Mouse (Mus musculus): ENCODE measurements around the gene Itgb1. TPM values are rescaled to one million over a fixed set of nuclear protein-coding genes. Genes with fewer than 3 reads are reported as not detected.

The Itgb1 gene
- polyA plus RNA-seq, 1 experiment from 2014 or later = 69.9 TPM

DNA sequence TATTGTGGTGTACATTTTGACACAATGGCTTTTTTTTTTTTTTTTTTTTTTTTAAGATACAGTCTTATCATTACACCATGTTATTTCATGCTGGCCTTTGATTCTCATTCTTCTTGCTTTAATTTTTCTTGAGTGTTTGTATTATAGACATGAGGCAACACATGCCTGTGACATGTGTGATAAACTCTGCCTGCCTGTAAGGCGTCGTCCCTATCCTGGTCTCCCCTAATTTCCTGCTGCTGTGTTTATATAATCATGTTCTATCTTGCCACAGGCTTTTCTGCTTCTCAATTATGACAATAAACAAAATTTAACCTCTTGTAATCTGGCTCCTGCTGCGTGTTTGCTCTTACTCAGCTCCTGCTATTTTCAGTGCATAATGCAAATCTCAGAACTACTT, 12.5 kb downstream of the Itgb1 start:
- Histone ChIP-seq H3K9me3 (ENCODE audit: control insufficient read depth, low read length) (no peaks in the 10 kb centered on the region), H3K36me3 (ENCODE audit: control insufficient read depth, insufficient read depth, low read length) (no peaks in the 10 kb centered on the region), H3K4me3 (ENCODE audit: low read depth, low read length) (no peak overlapping the region), H3K4me2 (ENCODE audit: low read depth, low read length) (no peak overlapping the region), H3K4me1 (ENCODE audit: control insufficient read depth, insufficient read depth, low read length) (no peaks in the 10 kb centered on the region; the same call in 1 of the 2 replicates), H3K27me3 (ENCODE audit: control insufficient read depth, insufficient read depth, low read length) (no peaks in the 10 kb centered on the region), H3K9ac (replicated peaks; ENCODE audit: low read depth, low read length) (no peak overlapping the region), H3K27ac (ENCODE audit: low read depth, low read length) (no peak overlapping the region)
- 82% methylated on average over 3 of the region's 3 CpGs for WGBS
- no peak for ATAC-seq (ENCODE audit: low read depth)

DNA sequence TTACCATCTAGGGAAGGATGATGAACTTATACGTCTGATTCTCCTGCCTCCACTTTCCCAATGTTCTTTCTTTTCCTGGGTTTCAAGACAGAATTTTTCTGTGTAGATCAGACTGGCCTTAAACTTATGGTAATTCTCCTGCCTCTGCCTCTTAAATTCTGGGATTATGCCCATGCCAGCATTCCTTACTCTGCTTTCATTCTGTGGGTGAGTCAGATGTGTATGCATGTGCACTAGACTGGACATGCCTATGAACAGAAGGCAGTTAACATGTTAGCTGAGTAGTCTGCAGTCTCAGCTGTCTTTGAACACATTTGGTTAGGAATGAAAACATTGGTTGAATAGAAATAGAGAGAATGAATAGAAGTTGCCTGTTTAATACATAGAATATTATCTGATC, 18.9 kb downstream of the Itgb1 start:
- no peak overlapping the region for H3K9ac ChIP-seq (replicated peaks; ENCODE audit: low read depth, low read length)
- no peaks in the 10 kb centered on the region for H3K9me3 ChIP-seq (ENCODE audit: control insufficient read depth, low read length)
- no peak for ATAC-seq (ENCODE audit: low read depth)
- H3K27me3 ChIP-seq (ENCODE audit: control insufficient read depth, insufficient read depth, low read length) = no peaks in the 10 kb centered on the region
- no peaks in the 10 kb centered on the region for H3K4me1 ChIP-seq (ENCODE audit: control insufficient read depth, insufficient read depth, low read length)
- H3K36me3 ChIP-seq (ENCODE audit: control insufficient read depth, insufficient read depth, low read length) = peaks cover 7% of the 10 kb centered on the region; the same call in 1 of the 2 replicates
- WGBS = 86% methylated on average over 1 of the region's 1 CpGs
- no peak overlapping the region for H3K4me2 ChIP-seq (ENCODE audit: low read depth, low read length)
- no peak overlapping the region for H3K27ac ChIP-seq (ENCODE audit: low read depth, low read length)
- H3K4me3 ChIP-seq (ENCODE audit: low read depth, low read length) = no peak overlapping the region

DNA sequence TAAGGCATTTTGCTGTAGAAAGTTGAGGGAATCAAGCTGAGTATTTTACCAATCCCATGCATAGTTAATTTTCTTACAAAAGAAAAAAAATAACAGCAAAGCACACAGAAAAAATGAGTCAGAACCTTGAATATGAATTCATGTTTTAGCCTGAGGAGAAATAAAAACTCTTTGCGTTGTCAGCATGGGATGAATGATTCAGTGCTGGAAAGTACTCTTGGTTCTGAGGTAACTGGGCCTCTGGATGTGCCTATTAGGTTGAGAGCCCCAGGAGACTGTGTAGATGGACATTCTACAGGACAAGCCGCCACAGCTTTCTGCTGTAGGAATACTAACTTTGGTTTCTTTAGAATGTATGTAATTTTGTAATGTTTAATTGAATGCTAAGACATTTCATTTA, 19.4 kb downstream of the Itgb1 start:
- no peak overlapping the region for H3K27ac ChIP-seq (ENCODE audit: low read depth, low read length)
- 88% methylated on average over 2 of the region's 2 CpGs for WGBS
- no peak overlapping the region for H3K9ac ChIP-seq (replicated peaks; ENCODE audit: low read depth, low read length)
- H3K4me2 ChIP-seq (ENCODE audit: low read depth, low read length) = no peak overlapping the region
- no peaks in the 10 kb centered on the region for H3K27me3 ChIP-seq (ENCODE audit: control insufficient read depth, insufficient read depth, low read length)
- H3K9me3 ChIP-seq (ENCODE audit: control insufficient read depth, low read length) = no peaks in the 10 kb centered on the region
- H3K4me1 ChIP-seq (ENCODE audit: control insufficient read depth, insufficient read depth, low read length) = no peaks in the 10 kb centered on the region
- H3K36me3 ChIP-seq (ENCODE audit: control insufficient read depth, insufficient read depth, low read length) = peaks cover 7% of the 10 kb centered on the region; the same call in 1 of the 2 replicates
- no peak overlapping the region for H3K4me3 ChIP-seq (ENCODE audit: low read depth, low read length)
- ATAC-seq (ENCODE audit: low read depth) = no peak

DNA sequence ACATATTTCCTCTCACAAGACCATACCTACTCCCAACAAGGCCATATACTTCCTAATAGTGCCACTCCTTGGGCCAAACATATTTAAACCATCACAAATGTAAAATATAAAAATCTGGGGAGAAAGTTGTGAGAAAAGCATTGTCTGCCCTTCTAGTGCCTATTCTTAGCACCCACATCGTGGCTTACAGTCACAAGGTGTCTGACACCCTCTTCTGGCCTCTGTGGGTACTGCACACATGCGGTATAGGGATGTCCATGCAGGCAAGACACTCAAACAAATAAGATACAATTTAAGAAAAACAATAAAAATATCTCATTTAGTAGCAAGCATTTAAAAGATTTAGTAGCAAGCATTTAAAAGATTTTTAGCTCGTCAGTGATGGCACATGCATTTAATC, 23.8 kb downstream of the Itgb1 start:
- H3K4me3 ChIP-seq (ENCODE audit: low read depth, low read length) = no peak overlapping the region
- no peaks in the 10 kb centered on the region for H3K9me3 ChIP-seq (ENCODE audit: control insufficient read depth, low read length)
- 55% methylated on average over 3 of the region's 3 CpGs for WGBS
- H3K27me3 ChIP-seq (ENCODE audit: control insufficient read depth, insufficient read depth, low read length) = no peaks in the 10 kb centered on the region
- H3K4me2 ChIP-seq (ENCODE audit: low read depth, low read length) = no peak overlapping the region
- H3K27ac ChIP-seq (ENCODE audit: low read depth, low read length) = no peak overlapping the region
- peak; percentile 54; the same call in 1 of the 2 replicates for ATAC-seq (ENCODE audit: low read depth)
- no peaks in the 10 kb centered on the region for H3K4me1 ChIP-seq (ENCODE audit: control insufficient read depth, insufficient read depth, low read length)
- no peak overlapping the region for H3K9ac ChIP-seq (replicated peaks; ENCODE audit: low read depth, low read length)
- peaks cover 26% of the 10 kb centered on the region for H3K36me3 ChIP-seq (ENCODE audit: control insufficient read depth, insufficient read depth, low read length)

DNA sequence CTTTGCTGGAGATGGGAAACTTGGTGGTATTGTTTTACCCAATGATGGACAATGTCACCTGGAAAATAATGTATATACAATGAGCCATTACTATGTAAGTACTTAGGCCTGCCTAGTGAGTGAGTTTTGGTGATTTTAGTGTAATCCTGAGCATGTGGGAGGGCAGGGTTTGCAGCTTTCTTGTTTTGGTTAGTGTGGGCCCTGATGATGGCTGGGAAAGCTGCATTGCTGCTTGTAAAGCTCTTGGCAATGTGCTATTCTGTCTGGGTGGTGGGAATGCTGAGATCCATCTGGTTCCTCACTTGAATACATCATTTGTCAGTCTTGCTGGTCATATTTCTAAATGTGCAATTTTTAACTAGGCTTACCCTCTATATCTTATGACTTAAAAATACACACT, 30.7 kb downstream of the Itgb1 start:
- Histone ChIP-seq H3K4me2 (ENCODE audit: low read depth, low read length) (no peak overlapping the region), H3K27me3 (ENCODE audit: control insufficient read depth, insufficient read depth, low read length) (no peaks in the 10 kb centered on the region), H3K9ac (replicated peaks; ENCODE audit: low read depth, low read length) (no peak overlapping the region), H3K4me3 (ENCODE audit: low read depth, low read length) (no peak overlapping the region), H3K36me3 (ENCODE audit: control insufficient read depth, insufficient read depth, low read length) (peaks cover 51% of the 10 kb centered on the region), H3K27ac (ENCODE audit: low read depth, low read length) (no peak overlapping the region), H3K9me3 (ENCODE audit: control insufficient read depth, low read length) (no peaks in the 10 kb centered on the region), H3K4me1 (ENCODE audit: control insufficient read depth, insufficient read depth, low read length) (no peaks in the 10 kb centered on the region)
- ATAC-seq (ENCODE audit: low read depth) = no peak

DNA sequence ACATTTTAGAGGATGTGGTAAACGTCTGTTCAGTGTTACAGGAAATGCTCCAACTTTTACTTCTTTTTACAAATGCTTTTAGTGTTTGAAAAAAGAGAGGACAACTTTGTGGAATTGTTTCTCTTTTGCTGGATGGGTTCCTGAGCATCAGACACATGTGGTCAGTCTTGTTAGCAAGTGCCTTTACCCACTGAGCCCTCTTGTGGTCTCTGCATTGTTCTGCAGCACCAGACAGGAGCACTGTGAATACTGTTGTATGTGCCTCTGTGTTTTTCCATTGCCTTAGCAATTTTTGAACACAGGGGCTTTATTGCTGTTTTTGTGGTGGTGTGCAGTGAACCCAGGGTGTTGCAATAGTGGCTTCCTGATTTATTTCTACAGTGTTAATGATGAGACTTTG, 39.4 kb downstream of the Itgb1 start:
- Histone ChIP-seq H3K9me3 (ENCODE audit: control insufficient read depth, low read length) (no peaks in the 10 kb centered on the region), H3K27me3 (ENCODE audit: control insufficient read depth, insufficient read depth, low read length) (no peaks in the 10 kb centered on the region), H3K4me2 (ENCODE audit: low read depth, low read length) (no peak overlapping the region), H3K4me3 (ENCODE audit: low read depth, low read length) (no peak overlapping the region), H3K9ac (replicated peaks; ENCODE audit: low read depth, low read length) (no peak overlapping the region), H3K36me3 (ENCODE audit: control insufficient read depth, insufficient read depth, low read length) (peaks cover 47% of the 10 kb centered on the region), H3K27ac (ENCODE audit: low read depth, low read length) (no peak overlapping the region), H3K4me1 (ENCODE audit: control insufficient read depth, insufficient read depth, low read length) (no peaks in the 10 kb centered on the region)
- WGBS = 71% methylated on average over 1 of the region's 1 CpGs
- ATAC-seq (ENCODE audit: low read depth) = peak; percentile 77; the same call in 1 of the 2 replicates

DNA sequence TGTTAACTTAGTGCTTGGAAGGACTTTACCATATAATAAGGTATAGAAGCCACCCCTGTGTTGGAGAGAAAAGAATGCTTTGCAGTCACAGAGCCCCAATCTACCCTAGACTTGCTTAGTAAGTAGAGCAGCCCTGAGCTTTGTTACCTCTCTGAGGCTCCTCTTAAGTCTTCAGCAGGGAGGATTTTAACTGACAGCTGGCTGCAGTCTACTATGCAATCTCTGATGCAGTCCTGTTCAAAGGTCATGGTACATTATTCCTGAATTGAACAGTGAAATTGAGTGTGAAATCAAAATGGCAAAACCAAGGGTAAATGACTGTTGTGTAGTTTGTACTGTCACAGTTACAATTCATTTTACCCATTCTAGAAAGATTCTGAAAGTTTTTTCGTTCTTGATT, 41.8 kb downstream of the Itgb1 start:
- H3K9ac ChIP-seq (replicated peaks; ENCODE audit: low read depth, low read length) = no peak overlapping the region
- H3K36me3 ChIP-seq (ENCODE audit: control insufficient read depth, insufficient read depth, low read length) = peaks cover 45% of the 10 kb centered on the region
- ATAC-seq (ENCODE audit: low read depth) = no peak
- H3K9me3 ChIP-seq (ENCODE audit: control insufficient read depth, low read length) = no peaks in the 10 kb centered on the region
- no peak overlapping the region for H3K4me3 ChIP-seq (ENCODE audit: low read depth, low read length)
- H3K4me2 ChIP-seq (ENCODE audit: low read depth, low read length) = no peak overlapping the region
- whole genome bisulfite sequencing = 51% methylated on average over 1 of the region's 1 CpGs
- no peak overlapping the region for H3K27ac ChIP-seq (ENCODE audit: low read depth, low read length)
- H3K27me3 ChIP-seq (ENCODE audit: control insufficient read depth, insufficient read depth, low read length) = no peaks in the 10 kb centered on the region
- no peaks in the 10 kb centered on the region for H3K4me1 ChIP-seq (ENCODE audit: control insufficient read depth, insufficient read depth, low read length)

DNA sequence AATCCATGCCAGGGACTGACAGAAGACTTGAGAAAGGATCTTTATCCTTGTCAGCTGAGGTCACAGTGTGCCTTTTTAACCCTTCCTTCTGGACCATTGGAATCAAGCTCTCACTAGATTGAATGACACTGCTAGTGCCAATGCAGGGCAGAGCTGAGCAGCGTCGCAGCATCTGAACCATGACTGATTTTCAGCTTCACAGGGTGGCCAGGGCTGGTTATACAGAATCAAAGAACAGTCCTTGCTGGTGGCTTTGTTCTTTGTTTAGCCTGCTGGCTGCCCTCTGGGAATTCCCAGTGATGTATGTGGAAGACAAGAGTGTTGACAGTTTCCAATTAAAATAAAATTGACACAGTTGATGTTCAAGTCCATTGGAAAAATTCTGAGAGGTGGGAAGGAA, 46.8 kb downstream of the Itgb1 start:
- WGBS = 28% methylated on average over 2 of the region's 2 CpGs
- no peak overlapping the region for H3K9ac ChIP-seq (replicated peaks; ENCODE audit: low read depth, low read length)

DNA sequence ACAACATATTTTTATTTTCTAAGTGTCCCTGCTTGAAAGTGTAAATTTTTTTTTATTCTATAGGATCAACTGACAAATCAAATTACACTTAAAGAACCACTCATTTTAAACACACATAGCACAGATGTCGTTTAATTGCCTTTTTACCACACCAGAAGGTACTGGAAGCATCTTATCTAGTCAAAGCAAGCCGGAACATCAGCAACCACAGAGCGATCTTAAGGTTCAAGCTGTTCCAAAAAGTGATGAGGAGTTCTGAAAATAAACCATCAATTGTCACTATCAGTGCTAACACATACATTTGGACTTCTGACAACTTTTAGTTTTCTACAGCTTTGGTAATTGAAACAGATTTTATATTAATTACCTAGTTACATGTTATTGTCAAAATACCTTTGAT, 48.7 kb downstream of the Itgb1 start:
- H3K27ac ChIP-seq (ENCODE audit: low read depth, low read length) = no peak overlapping the region
- no peaks in the 10 kb centered on the region for H3K9me3 ChIP-seq (ENCODE audit: control insufficient read depth, low read length)
- 96% methylated on average over 3 of the region's 3 CpGs for WGBS
- no peak overlapping the region for H3K4me3 ChIP-seq (ENCODE audit: low read depth, low read length)
- H3K4me1 ChIP-seq (ENCODE audit: control insufficient read depth, insufficient read depth, low read length) = no peaks in the 10 kb centered on the region
- ATAC-seq (ENCODE audit: low read depth) = no peak
- no peak overlapping the region for H3K9ac ChIP-seq (replicated peaks; ENCODE audit: low read depth, low read length)
- no peaks in the 10 kb centered on the region for H3K27me3 ChIP-seq (ENCODE audit: control insufficient read depth, insufficient read depth, low read length)
- H3K36me3 ChIP-seq (ENCODE audit: control insufficient read depth, insufficient read depth, low read length) = peaks cover 36% of the 10 kb centered on the region; the same call in 1 of the 2 replicates
- no peak overlapping the region for H3K4me2 ChIP-seq (ENCODE audit: low read depth, low read length)

More for the DNA sequence above, 46.8 kb downstream of the Itgb1 start:
- Histone ChIP-seq H3K4me2 (ENCODE audit: low read depth, low read length) (no peak overlapping the region), H3K36me3 (ENCODE audit: control insufficient read depth, insufficient read depth, low read length) (peaks cover 37% of the 10 kb centered on the region), H3K27ac (ENCODE audit: low read depth, low read length) (no peak overlapping the region), H3K4me3 (ENCODE audit: low read depth, low read length) (no peak overlapping the region), H3K4me1 (ENCODE audit: control insufficient read depth, insufficient read depth, low read length) (no peaks in the 10 kb centered on the region), H3K9me3 (ENCODE audit: control insufficient read depth, low read length) (no peaks in the 10 kb centered on the region), H3K27me3 (ENCODE audit: control insufficient read depth, insufficient read depth, low read length) (no peaks in the 10 kb centered on the region)
- ATAC-seq (ENCODE audit: low read depth) = peak; percentile 75; the same call in 1 of the 2 replicates

DNA sequence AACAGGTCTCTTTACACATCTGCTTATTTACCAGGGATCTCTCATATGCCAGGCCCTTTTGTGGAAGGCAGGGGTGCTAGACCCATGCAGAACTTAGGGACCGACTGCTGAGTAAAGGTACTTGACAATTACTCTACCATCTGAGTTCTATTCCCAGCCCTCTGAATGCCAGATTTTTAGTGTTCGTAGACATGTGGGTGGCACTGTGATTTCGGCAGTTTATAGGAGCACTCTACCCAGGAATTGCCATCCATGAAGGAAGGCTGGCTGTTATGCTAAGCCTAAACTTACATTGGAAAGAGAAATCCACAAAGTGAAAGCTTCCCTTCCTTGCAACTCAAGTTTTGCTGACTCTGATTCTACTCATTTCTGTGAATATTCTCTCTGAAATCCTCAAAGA, 50.2 kb downstream of the Itgb1 start:
- Histone ChIP-seq H3K27me3 (ENCODE audit: control insufficient read depth, insufficient read depth, low read length) (no peaks in the 10 kb centered on the region), H3K4me3 (ENCODE audit: low read depth, low read length) (no peak overlapping the region), H3K4me1 (ENCODE audit: control insufficient read depth, insufficient read depth, low read length) (no peaks in the 10 kb centered on the region), H3K27ac (ENCODE audit: low read depth, low read length) (no peak overlapping the region), H3K9ac (replicated peaks; ENCODE audit: low read depth, low read length) (no peak overlapping the region), H3K9me3 (ENCODE audit: control insufficient read depth, low read length) (no peaks in the 10 kb centered on the region), H3K36me3 (ENCODE audit: control insufficient read depth, insufficient read depth, low read length) (peaks cover 28% of the 10 kb centered on the region; the same call in 1 of the 2 replicates), H3K4me2 (ENCODE audit: low read depth, low read length) (no peak overlapping the region)
- 97% methylated on average over 3 of the region's 3 CpGs for WGBS
- ATAC-seq (ENCODE audit: low read depth) = no peak
